Mouse (Mus musculus) thymus, postnatal 14 days (tissue): ENCODE data around the gene Olfr544.
"Not testable (repeated sequence)": the region's sequence is repeated elsewhere in the genome, so short reads cannot be mapped to it uniquely, and the experiment has no call there.

ENCODE experiments used
- DNase-seq: peaks from one replicate; pipeline ENCODE4 v3.0.0; 2021

Olfr544 gene

DNA sequence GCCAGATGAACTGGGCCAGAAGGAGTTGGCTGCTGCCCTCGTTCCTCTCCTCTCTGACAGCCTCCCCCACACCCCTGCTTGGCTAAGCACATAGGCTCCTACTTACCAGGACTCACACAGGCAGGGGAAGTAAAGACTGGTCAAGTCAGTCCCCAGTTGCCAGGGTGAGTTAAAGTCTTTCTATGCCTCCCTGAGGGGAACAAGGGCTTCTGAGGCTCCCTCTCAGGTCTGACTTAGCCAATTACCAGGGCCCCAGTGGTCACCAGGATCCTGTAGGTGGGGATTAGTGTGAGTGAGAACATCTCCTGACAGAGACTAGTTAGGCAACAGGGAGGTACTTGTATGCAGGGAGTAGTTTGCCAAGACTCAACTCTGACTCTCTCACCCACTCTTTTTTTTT lies at the start of gene Olfr544:
Olfr544 (minus strand) TSS at position 153 of the 400 bp plus-strand sequence.
- no peak for DNase-seq

DNA sequence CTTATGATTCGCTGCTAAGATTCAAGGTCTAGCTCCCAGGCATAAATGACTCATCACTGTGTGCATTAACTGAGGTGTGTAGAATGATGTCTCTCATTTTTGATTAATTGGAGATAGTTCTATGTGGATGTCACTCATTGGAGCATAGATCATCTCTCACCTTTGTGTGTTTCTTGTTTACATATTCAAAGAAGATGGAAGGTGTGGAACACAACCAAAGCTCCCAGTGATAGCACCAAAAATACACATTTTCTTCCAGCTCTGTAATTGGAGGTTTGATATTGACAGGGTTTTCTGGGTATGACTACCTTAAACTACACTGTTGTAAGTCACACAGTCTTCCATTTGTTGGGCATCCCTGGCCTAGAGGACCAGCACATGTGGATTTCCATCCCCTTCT lies 46.3 kb upstream of the Olfr544 start, which contains the start of gene Olfr547:
Olfr547 (plus strand) TSS at position 301 of the 400 bp plus-strand sequence.
- no peak for DNase-seq

DNA sequence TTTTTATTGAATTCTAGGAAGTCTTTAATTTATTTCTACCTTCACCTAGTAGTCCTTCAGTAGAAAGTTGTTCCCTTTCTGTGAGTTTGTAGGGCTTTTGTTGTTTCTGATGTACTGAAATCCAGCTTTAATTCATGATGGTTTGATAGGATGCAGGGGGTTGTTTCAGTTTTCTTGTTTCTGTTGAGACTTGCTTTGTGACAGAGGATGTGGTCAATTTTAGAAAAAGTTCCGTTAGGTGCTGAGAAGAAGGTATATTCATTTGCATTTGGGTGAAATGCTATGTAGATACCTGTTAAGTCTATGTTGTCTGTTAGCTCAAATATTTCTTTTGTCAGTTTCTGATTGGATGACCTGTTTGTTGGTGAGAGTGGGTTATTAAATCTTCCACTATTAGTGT lies 40.9 kb upstream of the Olfr544 start:
- no peak for DNase-seq

DNA sequence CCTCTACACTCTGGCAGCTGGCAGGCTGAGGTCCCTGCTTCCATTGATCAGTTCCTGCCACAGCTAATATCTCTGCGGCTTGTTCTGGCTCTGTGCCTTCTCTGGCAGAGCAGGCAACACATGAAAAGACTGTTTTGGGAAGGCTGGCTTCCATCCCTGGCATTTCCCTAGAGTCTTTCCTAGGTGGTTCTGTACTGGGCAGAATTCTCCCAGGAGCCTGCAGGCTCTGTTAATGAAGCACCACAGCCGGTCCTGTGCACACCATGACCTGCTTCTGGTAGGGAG lies 28.9 kb upstream of the Olfr544 start:
- DNase-seq: no peak

DNA sequence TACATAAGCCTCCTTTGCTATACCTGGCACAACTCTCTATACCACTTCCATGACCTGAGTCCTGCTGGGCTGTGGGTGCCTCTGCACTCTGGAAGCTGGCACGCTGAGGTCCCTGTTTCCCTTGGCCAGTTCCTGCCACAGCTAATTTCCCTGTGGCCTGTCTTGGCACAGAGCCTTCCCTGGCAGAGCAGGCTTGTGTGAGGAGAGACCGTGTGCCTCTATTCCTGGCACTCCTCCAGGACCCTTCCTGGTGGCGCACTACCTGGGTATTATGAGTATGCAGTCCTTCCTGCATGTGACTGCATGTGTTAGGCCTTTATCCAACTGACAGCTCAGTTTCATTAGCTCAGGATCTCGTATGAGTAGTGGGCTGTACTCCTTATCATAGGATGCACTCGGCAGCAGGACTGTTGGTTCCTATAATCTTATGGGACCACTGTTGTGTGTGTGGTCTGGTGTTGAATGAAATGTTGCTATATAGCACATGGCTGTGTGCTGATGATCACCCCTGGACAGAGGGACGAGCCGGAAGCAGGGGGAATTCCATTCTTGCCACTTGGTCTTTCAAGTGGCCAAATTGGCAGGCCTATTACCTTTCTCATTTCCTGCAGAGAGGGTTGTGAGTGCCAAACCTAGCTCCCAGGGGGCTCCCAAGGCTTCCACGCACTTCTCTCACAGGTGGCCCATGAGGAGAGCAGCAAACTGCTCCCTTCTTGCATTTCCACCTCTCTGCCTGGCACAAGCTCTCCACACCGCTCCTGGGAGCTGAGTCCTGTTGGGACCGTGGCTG lies 28.3 kb upstream of the Olfr544 start:
- no peak for DNase-seq

DNA sequence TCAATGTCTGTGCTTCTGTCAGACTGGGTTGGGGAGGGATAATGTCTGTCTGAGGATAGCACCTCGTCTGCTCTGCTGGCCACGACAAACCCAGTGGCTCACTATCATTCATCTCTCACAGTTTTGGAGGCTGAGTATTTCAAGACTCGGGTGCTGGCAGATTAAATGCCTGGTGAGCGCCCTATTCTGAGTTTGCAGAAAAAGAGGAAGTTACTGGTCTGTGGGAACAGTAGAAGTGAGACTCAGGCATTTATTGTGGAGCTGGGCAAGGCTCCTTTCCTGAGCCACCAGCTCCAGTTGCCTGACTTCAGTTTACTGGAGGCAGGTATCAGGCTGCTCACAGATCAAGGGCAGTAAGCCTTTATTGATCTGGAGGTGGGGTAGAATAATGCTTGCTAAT lies 26.0 kb upstream of the Olfr544 start:
- no peak for DNase-seq

DNA sequence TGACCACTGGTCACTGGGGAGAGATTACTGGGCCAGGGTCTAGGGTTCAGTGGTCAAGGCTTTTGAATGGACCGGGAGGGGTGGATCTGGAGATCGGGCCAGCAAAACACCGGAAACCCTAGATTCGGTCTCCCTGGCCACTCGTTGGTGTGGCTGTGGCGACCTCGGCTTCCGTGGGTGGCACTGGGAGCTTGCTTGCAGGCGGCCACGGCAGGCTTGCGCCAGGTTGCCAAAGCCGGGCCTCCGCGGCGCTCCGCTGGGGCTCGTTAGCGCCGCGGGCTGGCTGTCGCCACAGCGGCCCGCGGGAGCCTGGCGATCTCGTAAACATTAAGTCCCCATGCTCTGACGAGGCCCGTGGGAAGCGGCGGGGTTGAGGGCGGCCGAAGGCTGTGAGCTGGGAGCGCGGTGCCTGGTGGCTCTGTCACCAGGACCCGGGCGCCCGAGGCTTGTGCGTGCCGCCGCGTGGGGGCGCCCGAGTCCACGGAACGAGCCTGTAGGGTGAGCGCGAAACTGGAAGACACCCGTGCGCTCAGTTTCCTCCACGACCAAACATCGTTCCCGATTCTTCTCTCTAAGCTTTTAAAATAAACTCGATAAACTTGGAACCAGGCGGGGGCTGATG lies 24.8 kb upstream of the Olfr544 start:
- DNase-seq: peak; percentile 90

DNA sequence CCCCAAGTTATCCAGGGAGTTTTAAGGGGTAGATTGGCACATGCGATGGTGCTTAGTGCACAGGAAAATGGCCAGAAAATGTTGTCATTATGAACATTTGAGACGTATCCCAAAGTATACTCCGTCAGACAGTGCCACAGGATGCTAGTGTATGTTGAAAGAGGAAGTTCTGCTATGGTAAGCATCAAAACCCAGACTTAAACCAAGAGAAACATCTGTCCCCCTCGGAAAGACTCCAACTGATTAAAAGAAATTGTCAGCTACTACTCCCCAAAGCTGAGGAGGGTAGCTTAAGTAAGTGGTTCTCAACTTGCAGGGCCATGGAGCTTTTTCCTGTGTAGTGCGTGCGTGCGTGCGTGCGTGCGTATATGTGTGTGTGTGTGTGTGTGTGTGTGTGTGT lies 23.8 kb upstream of the Olfr544 start:
- DNase-seq: no peak

DNA sequence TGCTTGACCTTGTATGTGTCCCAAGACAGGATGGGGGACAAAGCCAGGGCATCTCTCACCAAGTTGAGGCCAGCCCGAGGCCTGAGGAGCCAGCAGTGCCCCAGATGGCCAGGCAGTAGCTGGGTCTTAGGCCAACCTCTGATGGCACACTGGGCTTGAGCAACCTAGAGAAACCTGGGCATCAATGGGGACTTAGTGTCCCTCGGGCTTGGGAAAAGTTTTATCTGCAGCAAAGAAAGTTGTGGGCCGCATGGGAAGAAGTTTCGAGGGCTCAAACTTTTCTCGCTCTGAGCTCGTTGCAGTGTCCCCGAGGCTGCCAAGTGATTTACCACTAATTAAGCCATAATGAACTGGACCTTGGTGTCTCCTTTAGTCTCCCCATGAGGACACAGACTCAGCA lies 21.6 kb upstream of the Olfr544 start:
- DNase-seq: no peak

DNA sequence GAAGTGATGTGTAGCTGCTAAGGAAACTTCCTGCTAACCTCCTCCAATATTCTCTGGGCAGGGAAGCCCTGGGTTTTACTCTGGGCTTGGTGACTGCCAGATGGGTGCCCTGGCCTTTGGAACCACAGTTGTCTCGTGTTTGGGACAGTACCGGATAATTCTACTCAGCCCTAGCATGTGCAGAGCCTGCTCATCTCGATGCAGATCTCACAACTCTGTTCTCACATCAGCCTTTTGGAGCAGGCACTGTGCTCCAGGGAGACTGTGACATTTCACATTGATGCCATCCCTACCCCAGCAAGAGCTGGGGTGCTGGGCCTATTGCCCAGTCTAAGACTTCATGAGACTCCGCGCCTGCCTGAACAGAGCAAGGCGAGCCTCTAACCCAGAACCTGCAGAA lies 20.6 kb upstream of the Olfr544 start:
- no peak for DNase-seq

DNA sequence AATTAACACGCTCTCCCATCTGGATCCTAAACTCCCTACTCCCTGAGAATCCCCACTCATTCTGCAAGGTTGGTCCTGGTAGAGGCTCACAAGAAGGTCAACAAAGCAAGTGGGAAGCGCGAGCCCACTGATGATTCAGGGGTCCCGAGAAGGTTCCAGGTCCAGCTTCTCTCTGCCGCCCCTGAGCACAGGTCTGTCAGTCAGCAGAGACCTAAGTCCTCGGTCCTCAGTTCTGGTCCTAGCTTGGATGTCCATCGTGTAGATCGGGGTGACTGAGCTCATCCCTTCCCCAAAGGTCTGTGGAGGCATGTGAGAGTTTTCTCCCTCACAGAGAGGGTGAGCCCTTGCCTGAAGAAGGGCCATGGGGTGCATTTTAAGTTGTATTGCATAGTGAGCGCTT lies 20.0 kb upstream of the Olfr544 start:
- DNase-seq: no peak

DNA sequence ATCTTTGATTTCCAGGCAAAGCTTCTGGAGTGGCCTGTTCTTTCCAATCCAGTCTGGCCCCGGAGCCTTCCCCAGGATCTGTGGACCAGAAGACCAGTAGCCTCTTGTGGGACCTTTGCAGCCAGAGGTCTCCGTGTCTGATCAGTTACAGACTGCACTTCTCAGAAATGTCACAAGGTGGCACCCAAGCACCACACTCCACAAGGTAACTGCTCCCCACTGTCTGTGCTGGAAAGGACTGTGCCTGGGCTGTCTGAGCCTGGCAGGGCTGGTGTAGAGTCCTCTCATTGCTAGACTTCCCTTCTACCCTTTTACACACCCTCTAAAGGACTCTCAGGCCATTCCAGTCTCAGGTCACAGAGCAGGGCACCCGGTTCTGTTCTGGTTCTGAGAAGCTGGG lies 18.7 kb upstream of the Olfr544 start:
- DNase-seq: peak; percentile 72

DNA sequence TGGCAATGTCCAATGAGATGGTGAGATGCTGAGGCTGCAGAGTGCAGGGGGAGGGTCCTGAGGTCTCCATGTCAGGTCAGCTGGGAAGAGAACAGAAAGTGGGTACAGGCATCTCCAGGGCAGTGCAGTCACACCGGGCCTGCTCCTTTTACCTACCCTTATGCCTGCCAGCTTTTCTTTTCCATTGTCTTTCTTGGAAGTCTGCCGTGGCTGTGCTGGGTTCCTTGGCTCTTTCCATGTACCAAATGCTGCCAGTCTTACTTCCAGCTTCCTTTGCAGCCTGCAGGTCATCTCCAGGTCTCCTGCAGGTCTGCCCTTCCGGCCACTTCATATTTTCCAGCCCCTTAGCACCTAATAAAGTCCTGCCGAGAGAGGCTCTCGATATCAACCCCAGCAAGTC lies 13.9 kb upstream of the Olfr544 start:
- no peak for DNase-seq

DNA sequence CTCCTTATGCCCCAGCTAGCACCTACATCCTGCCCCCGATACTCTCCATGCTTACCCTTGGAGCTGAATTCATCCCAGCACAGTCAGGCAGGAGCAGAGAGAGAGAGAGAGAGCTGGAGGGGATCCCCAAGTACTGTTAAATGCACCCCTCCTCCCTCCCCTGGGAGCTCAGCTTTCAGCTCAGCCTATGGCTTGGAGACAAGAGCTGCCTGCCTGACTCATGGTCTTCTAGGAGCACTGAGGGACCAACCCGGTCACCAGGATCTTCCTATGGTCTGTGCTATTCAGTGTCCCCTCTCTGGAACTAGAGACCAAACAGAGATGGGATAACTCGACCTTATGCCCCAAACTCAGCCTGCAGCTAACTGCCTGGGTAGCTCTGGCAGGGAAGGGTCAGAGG lies 11.4 kb upstream of the Olfr544 start, which contains the start of gene Olfr545:
Olfr545 (minus strand) TSS at position 101 of the 400 bp plus-strand sequence.
- no peak for DNase-seq

DNA sequence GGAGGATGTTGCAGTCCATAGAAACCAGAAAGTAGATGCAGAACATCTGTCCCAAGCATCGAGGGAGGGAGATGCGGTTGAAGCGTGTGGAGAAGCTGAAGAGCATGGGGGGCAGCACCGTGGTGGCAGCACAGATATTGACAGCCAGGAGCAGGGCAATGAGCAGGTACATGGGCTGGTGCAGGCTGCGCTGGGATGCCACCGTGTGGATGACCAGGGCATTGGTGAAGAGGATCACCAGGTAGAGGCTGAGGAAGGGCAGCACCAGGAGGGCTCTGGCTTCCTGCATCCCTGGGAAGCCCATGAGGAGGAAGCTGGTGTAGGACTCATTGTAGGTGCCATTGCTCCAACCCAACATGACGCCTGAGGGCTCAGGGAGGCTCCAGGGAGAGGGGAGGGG lies 6.3 kb upstream of the Olfr544 start:
- not testable (repeated sequence) for DNase-seq

DNA sequence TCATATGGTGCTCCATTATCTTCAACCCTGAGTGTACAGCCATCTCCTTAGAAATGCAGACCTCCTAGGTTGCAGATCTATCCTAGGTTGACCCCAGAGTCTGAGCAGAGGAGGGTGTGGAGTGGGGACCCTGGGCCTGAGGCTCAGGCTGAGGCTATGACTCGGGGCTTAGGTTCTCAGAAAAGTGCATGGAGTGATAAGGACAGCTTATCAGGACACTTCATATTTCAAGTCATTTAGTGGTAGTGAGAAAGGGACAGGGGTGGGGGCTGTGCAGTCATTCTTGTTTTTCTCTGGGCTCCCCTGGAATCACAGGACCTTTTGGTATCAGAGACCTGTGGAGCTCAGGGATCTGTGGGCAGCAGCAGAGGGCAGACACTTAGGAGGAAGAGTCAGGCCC lies 2.0 kb downstream of the Olfr544 start:
- no peak for DNase-seq

DNA sequence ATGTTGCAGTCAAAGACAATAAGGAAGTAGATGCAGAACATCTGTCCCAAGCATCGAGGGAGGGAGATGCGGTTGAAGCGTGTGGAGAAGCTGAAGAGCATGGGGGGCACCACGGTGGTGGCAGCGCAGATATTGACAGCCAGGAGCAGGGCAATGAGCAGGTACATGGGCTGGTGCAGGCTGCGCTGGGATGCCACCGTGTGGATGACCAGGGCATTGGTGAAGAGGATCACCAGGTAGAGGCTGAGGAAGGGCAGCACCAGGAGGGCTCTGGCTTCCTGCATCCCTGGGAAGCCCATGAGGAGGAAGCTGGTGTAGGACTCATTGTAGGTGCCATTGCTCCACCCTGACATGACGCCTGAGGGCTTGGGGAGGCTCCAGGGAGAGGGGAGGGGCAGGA lies 3.3 kb downstream of the Olfr544 start:
- not testable (repeated sequence) for DNase-seq

DNA sequence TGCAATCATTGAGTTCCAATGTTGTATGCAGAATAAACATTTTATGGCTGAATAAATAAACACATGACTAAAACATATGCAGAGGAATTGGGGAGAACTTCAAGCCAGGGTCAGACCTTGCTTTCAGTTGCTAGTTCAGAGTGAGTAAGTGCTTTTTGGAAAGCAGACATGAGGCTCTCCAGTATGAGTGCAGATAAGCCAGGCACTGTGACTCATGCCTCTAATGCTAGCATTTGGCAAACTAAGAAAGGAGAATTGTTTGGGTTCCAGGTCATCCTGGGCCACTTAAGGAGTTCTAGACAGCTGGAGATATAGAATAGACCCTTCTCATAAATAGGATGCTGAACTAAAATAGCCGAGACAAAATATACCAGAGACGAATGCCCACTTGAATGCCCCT lies 4.4 kb downstream of the Olfr544 start:
- no peak for DNase-seq

DNA sequence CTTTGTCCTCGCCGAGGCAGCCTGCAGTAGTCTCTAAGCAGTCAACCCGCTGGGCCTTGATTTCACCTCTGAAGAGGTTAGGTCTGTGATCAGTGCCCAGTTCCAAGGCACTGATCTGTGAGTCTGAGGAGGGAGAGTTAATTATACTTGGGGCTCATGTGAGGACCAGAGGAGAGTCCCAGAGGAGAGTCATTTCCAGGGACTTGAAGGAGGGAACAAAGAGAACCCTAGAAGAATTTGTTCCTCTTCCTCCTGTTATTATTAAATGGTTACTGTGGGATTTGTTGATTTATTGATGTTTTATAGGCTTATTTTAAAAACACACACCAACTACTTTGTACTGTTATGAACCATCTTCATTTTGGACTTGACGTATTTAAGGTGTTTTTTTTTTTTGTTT lies 6.5 kb downstream of the Olfr544 start, which contains the start of gene Olfr543:
Olfr543 (minus strand) TSS at position 101 of the 400 bp plus-strand sequence.
- no peak for DNase-seq

DNA sequence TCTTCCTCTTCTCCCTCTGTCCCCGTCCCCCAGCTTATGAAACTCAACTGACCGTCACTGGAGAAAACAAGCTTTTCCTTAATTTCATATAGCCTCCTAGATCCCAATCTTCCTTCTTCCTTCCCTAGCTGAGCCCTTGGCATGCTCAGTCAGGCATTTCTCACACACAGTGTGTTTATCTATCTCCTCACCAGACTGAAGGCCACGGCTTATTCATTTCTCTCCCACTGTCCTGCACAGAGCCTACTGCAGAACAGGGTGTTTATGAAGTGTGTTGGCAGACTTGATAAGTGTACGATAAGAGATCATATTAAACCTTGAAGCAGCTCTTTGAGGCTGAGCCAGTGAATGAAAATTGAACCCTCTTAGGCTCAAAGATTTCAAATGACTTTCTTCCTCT lies 7.3 kb downstream of the Olfr544 start:
- DNase-seq: no peak

DNA sequence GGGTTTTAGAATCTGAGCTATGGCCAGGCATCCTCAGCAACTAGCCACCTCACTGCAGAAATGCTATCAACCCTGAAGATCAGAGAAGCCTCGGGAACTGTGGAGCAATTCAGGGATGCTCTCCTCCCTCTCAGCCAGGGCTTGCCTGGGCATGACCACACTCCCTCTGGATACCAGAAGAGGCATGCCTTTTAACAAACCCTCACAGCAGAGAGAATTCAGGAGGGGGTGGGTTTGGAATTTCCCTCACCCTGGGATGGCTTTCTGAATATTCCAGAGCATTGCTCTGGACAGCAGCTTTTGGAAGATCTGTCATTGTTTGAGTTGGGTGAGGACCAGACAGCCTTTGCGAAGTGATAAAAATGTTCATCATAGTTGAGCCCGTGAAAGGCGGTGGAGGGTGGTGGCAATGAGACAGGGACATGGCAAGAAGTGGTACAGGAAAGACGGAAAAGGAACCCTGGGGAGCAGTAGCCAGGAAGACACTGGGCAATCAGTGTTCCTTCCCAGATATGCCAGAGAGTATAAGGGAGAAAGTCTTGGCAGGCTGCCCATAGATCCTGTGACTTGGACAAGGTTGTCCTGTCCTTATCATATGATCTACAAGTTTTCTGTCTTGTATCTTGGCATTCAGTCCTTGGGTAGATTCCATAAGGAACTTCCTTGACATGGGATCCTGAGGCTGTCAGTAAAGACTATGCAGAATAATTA lies 8.6 kb downstream of the Olfr544 start:
- no peak for DNase-seq

DNA sequence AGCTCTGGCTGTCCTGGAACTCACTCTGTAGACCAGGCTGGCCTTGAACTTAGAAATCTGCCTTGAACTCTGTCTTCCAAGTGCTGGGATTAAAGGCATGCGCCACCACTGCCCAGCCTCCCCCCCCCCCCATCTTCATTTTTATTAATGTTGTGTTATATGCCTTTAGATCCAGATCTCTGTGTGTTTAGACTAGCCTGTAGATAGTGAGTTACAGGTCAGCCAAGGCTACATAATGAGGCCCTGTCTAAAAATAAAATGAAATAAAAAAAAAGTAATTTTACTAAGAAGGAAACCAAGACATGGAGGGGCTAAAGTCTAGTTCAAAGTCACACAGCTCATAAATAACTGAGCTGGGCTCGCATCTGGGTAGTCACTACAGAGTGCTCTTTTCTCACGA lies 9.2 kb downstream of the Olfr544 start:
- no peak for DNase-seq

DNA sequence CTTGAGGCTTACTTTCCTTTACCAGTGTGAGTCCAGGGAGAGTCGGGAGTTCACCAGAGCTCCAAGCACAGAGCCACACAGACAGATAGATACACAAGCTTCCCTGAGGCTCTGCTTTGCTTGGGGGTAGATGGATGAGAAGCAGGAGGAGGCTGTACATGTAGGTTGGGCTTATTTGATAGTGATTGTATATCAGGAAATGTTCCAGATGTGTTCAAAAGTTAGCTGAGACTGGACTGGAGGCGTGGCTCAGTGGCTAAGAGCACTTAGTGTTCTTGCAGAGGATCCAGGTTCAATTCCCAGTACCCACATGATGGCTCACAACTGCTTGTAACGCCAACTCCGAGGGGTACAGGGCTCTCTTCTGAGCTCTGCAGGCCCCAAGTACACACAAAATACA lies 9.7 kb downstream of the Olfr544 start:
- no peak for DNase-seq

DNA sequence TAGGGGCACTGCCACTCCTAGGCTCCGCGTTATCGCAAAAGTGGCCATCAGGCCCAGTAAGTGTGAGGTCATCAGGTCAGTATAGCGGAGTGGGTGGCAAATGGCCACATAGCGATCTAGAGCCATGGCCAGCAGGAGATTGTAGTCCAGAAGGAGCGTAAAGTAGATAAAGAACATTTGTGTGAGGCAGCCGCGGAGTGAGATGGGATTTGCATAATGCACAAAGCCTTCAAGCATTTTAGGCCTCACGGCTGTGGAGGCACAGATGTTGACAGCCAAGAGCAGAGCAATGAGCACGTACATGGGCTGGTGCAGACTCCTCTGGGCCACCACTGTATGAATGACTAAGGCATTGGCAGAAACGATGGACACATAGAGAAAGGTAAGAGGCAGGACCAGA lies 10.7 kb downstream of the Olfr544 start:
- no peak for DNase-seq
